ENCODE assay signal across 9 mouse cellular contexts in the genomic region with DNA sequence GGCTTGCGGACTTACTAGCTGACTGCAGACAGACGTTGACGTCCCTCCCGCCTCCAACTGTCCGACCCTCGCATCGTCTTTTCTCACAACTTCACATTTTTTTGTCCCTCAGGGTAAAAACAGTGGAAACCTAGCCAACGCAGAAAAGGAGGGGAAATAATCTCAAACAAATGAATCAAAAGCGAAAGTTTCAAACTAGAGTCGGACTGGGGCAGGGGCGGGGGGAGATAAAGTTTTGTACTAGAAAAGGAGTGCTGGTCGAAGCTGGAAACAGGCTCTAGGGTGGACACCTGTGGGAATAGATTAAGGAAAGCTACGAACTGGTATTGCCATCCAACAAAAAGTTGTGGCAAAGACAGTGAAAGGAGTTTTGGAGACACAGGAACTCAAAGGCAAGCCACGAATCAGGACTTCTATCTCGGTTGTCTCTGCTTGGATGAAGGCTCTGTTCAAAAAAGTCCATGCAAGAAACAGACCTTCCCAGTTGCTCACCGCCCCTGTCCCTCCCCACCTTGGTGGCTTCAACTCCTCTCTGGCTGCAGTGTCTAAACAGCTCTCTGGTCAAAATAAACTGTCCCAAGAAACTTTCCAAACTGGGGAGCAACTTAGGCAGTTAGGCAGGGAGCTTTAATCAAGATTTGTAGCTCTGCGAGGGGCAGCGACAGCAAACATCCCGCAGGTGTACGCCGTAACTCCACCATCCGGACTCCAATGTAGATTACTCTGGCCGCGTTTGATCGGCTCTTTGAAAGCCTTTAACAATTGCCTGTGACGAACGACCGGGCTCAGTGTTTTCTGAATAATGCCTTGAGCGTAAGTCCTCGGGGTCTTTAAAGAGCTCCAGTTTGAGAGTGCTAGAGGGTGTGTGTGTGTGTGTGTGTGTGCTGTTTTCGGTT. TPM values are rescaled to one million over a fixed set of nuclear protein-coding genes. Genes with fewer than 3 reads are reported as not detected.
DNase-seq lines count a peak whose midpoint lies in the region; ATAC-seq and TF ChIP-seq lines count a peak whose summit lies in the region.
"Had no signal": no experiment of that assay in that cellular context is flagged by ENCODE, and none has a peak within 500 bp of the region (broad histone marks: within the 10 kb centered on the region; RNA-seq: fewer than 3 reads in every experiment).

No protein-coding gene starts in this region.

- ATAC-seq in heart, embryonic 13.5 days (ENCODE audit: extremely low read depth, insufficient number of reproducible peaks, low FRiP score, low TSS enrichment): no peak
- ATAC-seq in hindbrain, embryonic 13.5 days (ENCODE audit: low FRiP score): no peak
- no peak for ATAC-seq in midbrain, embryonic 15.5 days (replicated peaks)

- no peak for DNase-seq in heart, postnatal 4 days
- no peak for DNase-seq in urinary bladder, postnatal 36 days (ENCODE audit: low spot score in 2 of 2)
- no peak for DNase-seq in right cerebral cortex, adult 18-20 months
- DNase-seq in left cerebral cortex, postnatal 14 days (ENCODE audit: low spot score in 2 of 2): no peak

- WGBS in heart, embryonic 13.5 days: under 1% methylated on average over 31 of the region's 31 CpGs
- under 1% methylated on average over 31 of the region's 31 CpGs for WGBS in hindbrain, embryonic 13.5 days
- WGBS in midbrain, embryonic 15.5 days: 2% methylated on average over 31 of the region's 31 CpGs

- H3K9me3 ChIP-seq in heart, embryonic 13.5 days: no peaks in the 10 kb centered on the region
- H3K9me3 ChIP-seq in hindbrain, embryonic 13.5 days: no peaks in the 10 kb centered on the region
- H3K9me3 ChIP-seq in midbrain, embryonic 15.5 days: no peaks in the 10 kb centered on the region

- peak overlapping the region; percentile 48 for H3K4me3 ChIP-seq in heart, embryonic 13.5 days
- peak overlapping the region; percentile 37 for H3K4me3 ChIP-seq in cortical plate, adult 2 months (ENCODE audit: insufficient read depth, low read length)
- peak overlapping the region; percentile 36 for H3K4me3 ChIP-seq in hindbrain, embryonic 13.5 days
- H3K4me3 ChIP-seq in midbrain, embryonic 15.5 days: peak overlapping the region; percentile 35

- no peak for TF ChIP-seq POLR2A in cortical plate, adult 2 months (IDR thresholded peaks at IDR 0.05; ENCODE audit: extremely low read depth, insufficient read depth, low read length)

- peak overlapping the region; percentile 67 for H3K4me2 ChIP-seq in heart, embryonic 13.5 days
- H3K4me2 ChIP-seq in hindbrain, embryonic 13.5 days: peak overlapping the region; percentile 71
- H3K4me2 ChIP-seq in midbrain, embryonic 15.5 days: peak overlapping the region; percentile 70

- H3K27me3 ChIP-seq in heart, embryonic 13.5 days (replicated peaks): peaks cover 100% of the 10 kb centered on the region
- H3K27me3 ChIP-seq in hindbrain, embryonic 13.5 days: peaks cover 59% of the 10 kb centered on the region
- H3K27me3 ChIP-seq in midbrain, embryonic 15.5 days (replicated peaks): peaks cover 9% of the 10 kb centered on the region; the same call in 1 of the 2 replicates
- H3K27me3 ChIP-seq: CH12.LX had no signal

- no peak for TF ChIP-seq CTCF in cortical plate, adult 2 months (IDR thresholded peaks at IDR 0.05; ENCODE audit: extremely low read depth, insufficient read depth, low read length)

- intact Hi-C loops in left cerebral cortex, postnatal 14 days (cut with DNase I): loop anchor here (2.0 to 5.0 kb wide), 2 partner anchors 14 to 817 kb away; a partner anchor contains a TSS

- peaks cover 27% of the 10 kb centered on the region for H3K4me1 ChIP-seq in heart, embryonic 13.5 days
- no peaks in the 10 kb centered on the region for H3K4me1 ChIP-seq in cortical plate, adult 2 months (ENCODE audit: control insufficient read depth, insufficient read depth, low read length)
- H3K4me1 ChIP-seq in hindbrain, embryonic 13.5 days (replicated peaks): peaks cover 67% of the 10 kb centered on the region
- peaks cover 43% of the 10 kb centered on the region for H3K4me1 ChIP-seq in midbrain, embryonic 15.5 days

- H3K27ac ChIP-seq in heart, embryonic 13.5 days (replicated peaks): no peak overlapping the region
- H3K27ac ChIP-seq in cortical plate, adult 2 months (ENCODE audit: insufficient read depth, low read length): peak overlapping the region; percentile 97
- peak overlapping the region; percentile 93 for H3K27ac ChIP-seq in hindbrain, embryonic 13.5 days
- peak overlapping the region; percentile 85 for H3K27ac ChIP-seq in midbrain, embryonic 15.5 days

- H3K9ac ChIP-seq in heart, embryonic 13.5 days: no peak overlapping the region
- peak overlapping the region; percentile 74 for H3K9ac ChIP-seq in hindbrain, embryonic 13.5 days
- peak overlapping the region; percentile 15; the same call in 1 of the 2 replicates for H3K9ac ChIP-seq in midbrain, embryonic 15.5 days

- no peaks in the 10 kb centered on the region for H3K36me3 ChIP-seq in heart, embryonic 13.5 days
- H3K36me3 ChIP-seq in hindbrain, embryonic 13.5 days: no peaks in the 10 kb centered on the region
- no peaks in the 10 kb centered on the region for H3K36me3 ChIP-seq in midbrain, embryonic 15.5 days (replicated peaks)

RNA-seq across cellular contexts. Expression of a gene that starts 14.7 kb away (rescaled TPM):
- polyA plus RNA-seq in heart, embryonic 13.5 days (2015; fragmentation: Nextera tagmentation; extraction: Ambion mirVana): 0.29 and 0.33 TPM in 2 replicates
- total RNA-seq in heart, postnatal 4 days (2021): not detected
- polyA plus RNA-seq in cortical plate, adult 2 months (2012; rRNA removed): 27.0 and 30.5 TPM in 2 replicates
- polyA plus RNA-seq in hindbrain, embryonic 13.5 days (2015; fragmentation: Nextera tagmentation; extraction: Ambion mirVana): 16.9 and 19.2 TPM in 2 replicates
- 20.7 and 23.2 TPM in 2 replicates for polyA plus RNA-seq in midbrain, embryonic 15.5 days (2015; fragmentation: Nextera tagmentation; extraction: Ambion mirVana)
- 10 to 100 TPM; 27.8 to 45.3 TPM for total RNA-seq in left cerebral cortex, postnatal 14 days (2021)
- total RNA-seq: CH12.LX had no signal

Comparison
In these comparisons a context has a peak if more than half of its experiments do, and no peak if none do; other contexts are left out.
1. RNA of a gene that starts 14.7 kb away (polyA plus RNA-seq): 27.0 to 30.5 TPM in cortical plate, adult 2 months, 20.7 to 23.2 TPM in midbrain, embryonic 15.5 days and 16.9 to 19.2 TPM in hindbrain, embryonic 13.5 days; 0.29 to 0.33 TPM in heart, embryonic 13.5 days; every median in the first group is over 10 times any median in the second.
2. Peak in every context shown above with its lines, with median percentiles within 50 percentile points of each other: H3K4me2 ChIP-seq and H3K4me3 ChIP-seq.